Mouse (Mus musculus) ES-CJ7 (cell line): ENCODE data around the gene Pakap.

Experiments
- DNase-seq: peaks from one replicate; pipeline ENCODE4 v3.0.0; 2011; ENCODE audit warnings: low read depth, low spot score

Pakap gene

DNA sequence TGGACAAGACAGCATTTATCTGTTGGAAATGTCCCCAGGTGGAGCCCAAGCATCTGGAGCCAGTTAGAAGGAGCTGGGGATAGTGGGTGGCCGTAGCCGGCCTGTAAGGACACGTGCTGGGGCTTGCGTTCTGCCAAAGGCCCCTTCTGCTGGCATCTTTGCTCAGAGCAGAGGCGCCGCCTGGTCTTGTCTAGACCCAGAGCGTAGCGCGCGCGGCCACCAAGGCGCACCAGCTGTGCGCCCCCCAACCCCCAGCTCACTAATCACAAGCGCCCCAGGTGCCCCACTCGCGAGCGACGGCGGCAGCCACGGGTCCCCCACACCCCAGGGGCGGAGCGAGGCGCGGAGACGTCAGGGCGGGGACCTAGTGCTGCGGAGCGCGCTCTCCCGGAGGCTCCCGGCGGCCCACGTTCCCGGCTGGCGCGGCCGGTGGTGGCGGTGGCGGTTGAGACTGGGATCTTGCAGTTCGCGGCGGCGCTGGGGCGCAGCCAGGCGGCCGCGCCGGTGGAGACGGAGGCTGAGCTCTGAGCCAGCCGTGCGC, at the start of gene Pakap:
Gene Pakap (plus strand): TSS at position 514 of the 541 bp plus-strand sequence.
- DNase-seq, result peak; percentile 44

DNA sequence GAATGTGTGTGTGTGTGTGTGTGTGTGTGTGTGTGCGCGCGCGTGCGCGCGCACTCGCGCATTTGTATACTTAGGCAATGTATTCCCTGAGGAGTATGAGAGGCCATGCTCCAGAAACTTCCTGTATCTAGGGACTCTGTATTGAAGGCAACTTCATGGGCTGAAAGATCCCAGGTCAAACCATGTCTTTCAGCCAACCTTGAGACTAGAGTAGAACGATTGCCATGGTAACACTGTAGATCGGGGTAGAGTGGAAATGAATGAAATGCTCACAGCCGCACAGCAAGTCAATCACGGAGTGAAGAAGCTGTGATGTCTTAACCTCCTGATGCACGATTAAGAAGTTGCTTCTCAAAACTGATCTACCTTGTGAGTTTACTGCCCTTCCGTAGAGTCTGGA, 44.5 kb upstream of the Pakap start:
- DNase-seq, result no peak

GRCm38 (mm10) chr4:57524461-57524860, 43.5 kb upstream of the Pakap start:
- no peak for DNase-seq

DNA sequence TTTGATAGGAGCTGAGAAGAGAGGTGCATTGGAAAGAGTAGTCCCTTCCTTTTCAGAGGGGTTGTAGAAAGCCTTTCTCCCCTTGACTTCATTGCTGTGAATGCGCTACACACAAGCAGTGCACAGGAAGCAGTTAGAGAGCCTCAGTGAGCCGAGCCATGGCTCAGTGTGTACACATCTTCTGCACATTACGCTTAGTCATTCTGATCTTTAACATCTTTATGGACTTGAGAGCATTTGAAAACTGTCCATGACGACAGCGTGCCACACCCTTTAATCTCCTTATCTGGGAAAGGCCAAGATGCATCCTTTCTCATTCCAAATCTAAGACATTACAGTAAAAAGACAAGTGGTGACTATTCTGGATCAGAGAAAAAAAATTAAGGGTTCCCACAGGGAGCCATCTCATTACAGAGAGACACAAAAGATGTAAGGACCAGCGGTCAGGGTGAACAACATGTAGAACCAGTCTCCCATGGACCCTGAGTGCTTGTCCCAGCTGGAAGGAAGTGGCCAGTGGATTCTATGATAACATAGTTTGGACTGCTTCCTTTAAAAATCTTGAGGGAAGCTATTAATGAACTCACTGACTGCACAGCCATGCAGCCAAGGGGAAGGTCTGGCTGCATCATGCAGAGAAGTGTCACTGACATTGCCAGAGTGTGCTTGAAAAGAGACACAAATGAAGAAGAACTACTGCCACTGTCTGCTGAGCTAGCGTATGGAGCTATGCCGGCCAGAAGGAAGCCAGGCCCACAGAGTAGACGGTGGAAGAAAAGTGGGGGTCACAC, 42.6 kb upstream of the Pakap start:
- DNase-seq, result no peak

- no peak for DNase-seq
Measured at GRCm38 (mm10) chr4:57528296-57528695, 39.7 kb upstream of the Pakap start.

GRCm38 (mm10) chr4:57533686-57534085, 34.3 kb upstream of the Pakap start:
- no peak for DNase-seq

GRCm38 (mm10) chr4:57534232-57534631, 33.7 kb upstream of the Pakap start:
- DNase-seq, result no peak

- peak; percentile 9 for DNase-seq
Measured at GRCm38 (mm10) chr4:57535087-57535486, 32.9 kb upstream of the Pakap start.

DNA sequence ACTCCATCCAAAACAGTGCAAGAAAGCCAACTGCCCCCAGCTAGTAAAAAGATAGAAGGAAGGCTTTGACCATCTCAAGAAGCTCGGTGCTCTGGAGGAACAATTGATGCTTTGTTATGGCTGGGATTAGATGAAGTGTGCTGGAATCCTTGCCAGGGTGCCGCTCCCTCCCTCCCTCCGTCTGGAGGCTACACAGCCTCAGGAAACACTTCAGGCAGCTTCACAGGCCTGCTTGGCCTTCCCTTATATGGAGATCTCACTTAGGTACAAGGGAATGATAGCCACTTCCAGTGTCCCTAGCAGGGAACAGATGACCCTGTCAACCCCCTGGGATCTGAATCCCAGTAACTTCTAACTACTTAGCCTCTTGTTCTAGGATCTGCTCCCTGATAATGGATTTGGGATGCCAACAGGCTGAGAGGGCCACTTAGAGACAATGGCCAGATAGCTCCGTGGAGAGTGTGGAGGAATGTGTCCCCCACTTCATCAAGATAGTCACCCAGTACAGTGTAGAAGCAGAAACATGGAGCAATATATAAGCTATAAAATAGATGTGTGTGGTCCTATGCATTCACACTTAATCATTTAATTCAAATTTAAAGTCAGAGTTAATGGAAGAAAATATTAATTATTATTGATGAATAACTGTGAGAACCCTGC, 29.8 kb upstream of the Pakap start:
- DNase-seq, result peak; percentile 22

GRCm38 (mm10) chr4:57543692-57544256, 24.2 kb upstream of the Pakap start:
- DNase-seq, result peak; percentile 48

GRCm38 (mm10) chr4:57547785-57548184, 20.2 kb upstream of the Pakap start:
- DNase-seq, result no peak

GRCm38 (mm10) chr4:57550216-57550615, 17.8 kb upstream of the Pakap start:
- DNase-seq, result no peak

DNA sequence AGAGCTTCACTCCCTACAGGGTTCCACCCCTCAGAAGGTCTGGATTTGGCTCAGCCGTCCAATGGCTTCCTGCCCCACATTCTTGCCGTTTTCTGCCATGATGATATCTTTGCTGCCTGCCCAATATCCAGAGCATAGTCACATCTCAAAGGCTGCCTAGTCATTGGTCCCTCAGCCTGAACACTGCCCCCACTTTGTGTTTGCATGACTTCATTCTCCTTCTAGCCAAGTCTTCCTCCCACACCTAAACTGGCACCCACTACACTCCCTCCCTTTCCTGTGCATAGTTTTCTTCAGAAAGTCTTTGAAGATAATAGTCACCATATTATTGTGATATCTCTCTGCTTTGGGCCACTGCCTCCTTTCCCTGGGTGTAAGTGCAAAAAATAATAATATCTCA, 10.9 kb upstream of the Pakap start:
- DNase-seq, result no peak

- no peak for DNase-seq
Measured at GRCm38 (mm10) chr4:57559438-57559837, 8.5 kb upstream of the Pakap start.

- DNase-seq, result peak; percentile 22
Measured at GRCm38 (mm10) chr4:57560010-57560409, 8.0 kb upstream of the Pakap start.

DNA sequence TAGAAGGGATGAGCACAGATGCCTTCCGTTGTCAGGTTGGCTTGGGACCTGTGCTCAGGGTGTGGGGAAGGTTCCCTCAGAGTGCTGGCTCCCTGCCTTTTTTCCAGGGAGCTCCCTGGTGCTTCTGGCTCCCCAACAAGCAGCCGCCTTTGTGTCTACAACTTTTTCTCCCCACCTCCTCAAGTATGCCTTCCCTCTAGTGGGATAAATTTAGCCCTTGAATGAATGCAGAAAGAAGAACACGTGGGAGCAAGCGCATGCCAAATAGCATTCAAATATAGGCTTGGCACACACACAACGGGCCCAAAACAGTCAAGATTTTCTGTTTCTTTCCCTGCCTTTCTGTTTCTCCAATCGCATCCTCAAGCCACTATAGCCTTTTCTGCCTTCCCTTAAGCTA, 6.9 kb upstream of the Pakap start:
- DNase-seq, result no peak

- DNase-seq, result no peak
Measured at GRCm38 (mm10) chr4:57565283-57565682, 2.7 kb upstream of the Pakap start.

DNA sequence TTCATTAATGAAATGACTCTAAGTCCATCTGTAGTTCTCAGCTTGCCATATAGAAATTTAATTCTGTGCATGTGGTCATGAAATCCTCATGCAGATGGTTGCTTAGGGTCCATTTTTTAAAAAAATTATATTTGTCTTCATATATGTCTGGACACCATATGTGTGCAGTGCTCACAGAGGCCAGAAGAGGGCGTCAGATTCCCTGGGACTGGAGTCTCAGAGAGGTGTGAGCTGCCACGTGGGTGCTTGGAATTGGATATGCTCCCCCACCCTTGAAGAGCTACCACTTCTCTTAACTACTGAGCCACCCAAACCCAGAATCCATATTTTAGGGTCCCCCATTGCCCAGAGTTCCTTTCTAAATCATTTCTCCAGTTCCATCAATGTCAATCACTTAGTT, 2.2 kb upstream of the Pakap start:
- peak; percentile 9 for DNase-seq

- no peak for DNase-seq
Measured at GRCm38 (mm10) chr4:57568268-57569068, 489 bp downstream of the Pakap start.

- DNase-seq, result no peak
Measured at GRCm38 (mm10) chr4:57569069-57569355, 1.0 kb downstream of the Pakap start.

DNA sequence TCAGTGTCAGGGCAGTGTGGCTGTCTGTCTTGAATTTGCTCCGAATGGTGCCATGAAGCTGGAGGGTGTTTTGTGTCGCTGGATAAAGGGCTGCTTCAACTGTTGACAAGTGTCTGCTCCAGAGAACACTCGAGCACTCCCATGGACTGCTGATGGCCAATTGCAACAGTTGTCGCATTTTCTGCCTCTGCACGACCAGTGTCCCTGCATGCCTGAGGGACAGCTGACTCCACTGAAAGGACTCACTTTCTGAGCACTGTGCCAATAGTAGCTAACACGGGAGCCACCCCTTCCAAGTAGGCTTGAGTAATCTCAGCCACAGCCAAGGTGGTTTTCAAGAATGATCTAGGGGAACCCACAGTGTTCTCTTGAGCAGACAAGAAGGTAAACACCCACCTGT, 1.7 kb downstream of the Pakap start:
- no peak for DNase-seq

DNA sequence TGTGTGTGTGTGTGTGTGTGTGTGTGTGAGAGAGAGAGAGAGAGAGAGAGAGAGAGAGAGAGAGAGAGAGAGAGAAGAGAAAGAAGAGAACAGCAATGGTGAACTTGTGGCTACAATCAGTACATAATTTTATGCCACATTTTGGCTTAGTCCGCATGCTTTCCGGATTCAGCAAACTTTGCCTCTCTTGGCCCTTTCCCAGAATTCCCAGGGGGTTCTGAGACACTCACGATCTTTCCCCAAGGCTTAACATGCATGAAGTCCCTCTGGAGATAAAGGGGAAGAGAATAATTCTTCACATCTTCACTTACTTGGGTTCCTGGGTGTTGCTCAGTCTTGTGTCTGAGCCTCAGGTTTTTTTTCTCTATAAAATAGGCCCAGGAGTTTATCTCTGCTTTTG, 2.2 kb downstream of the Pakap start:
- DNase-seq, result no peak
